Mouse (Mus musculus): ENCODE results near the gene Gm29666. TPM values are rescaled to one million over a fixed set of nuclear protein-coding genes. Genes with fewer than 3 reads are reported as not detected.

The Gm29666 gene
- total RNA-seq, 2 experiments from 2014 or later, result 1.1 to 1.3 TPM

DNA sequence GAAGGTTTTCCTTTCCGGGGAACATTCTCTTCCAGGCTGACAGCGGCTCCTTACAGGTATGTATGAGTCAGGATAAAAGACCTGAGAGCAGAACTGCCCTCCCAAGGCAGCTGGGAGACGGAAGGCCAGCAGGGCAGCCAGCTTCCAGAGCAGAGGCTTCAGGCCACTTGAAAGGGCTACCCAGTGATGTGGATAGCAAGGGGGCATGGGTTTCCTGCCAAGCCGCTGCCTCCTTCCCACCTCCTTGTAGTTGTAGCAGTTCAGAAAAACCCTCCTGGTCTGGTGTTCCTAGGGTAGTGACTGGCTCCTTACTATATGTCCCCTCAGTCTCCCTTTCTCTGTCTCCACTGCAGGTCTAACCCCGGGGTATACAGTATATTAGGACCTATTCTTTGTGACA lies 24.5 kb upstream of the Gm29666 start:
- TF ChIP-seq CTCF (IDR thresholded peaks at IDR 0.05), result no peak
- intact Hi-C loops (cut with DNase I), result no loop called here
- DNase-seq (ENCODE audit: extremely low spot score in 1 of 2, low spot score in 2 of 2), result no peak
- peak overlapping the region; percentile 59; the same call in 1 of the 2 replicates for H3K27ac ChIP-seq
- H3K4me3 ChIP-seq, result no peak overlapping the region

DNA sequence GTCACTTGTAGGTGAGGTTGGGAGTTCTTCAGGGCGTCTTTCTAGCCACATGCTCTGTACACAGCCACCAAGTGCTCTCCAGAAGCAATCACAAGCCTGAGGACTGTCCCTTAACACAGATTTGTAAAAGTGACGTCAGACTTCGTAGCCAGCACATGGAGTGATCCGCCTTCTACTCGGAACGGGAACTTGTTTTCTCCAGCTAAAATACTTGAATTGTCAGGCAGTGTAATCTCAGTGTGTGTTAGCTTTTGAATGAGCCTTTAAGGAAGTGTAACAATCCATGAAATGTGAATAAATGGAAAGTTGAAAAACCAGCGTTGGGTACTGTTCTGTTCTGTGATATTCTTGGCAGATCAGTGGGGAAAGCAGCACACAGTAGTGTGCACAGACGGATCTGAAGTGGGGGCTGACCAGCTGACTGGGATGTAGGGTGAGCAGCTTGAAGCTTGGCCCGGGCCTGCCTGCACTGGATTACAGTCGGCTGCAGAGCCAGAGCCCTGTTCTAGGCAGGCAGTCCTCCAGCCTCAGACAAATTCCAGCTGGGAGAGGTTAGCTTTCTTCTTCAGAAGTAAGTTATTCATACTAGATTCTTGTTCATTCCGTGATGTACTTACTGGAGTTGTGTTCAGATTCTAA lies 22.9 kb upstream of the Gm29666 start:
- TF ChIP-seq CTCF (IDR thresholded peaks at IDR 0.05), result no peak
- DNase-seq (ENCODE audit: extremely low spot score in 1 of 2, low spot score in 2 of 2), result no peak
- Histone ChIP-seq H3K4me3 (no peak overlapping the region), H3K27ac (peak overlapping the region; percentile 22)
- intact Hi-C loops (cut with DNase I), result no loop called here

DNA sequence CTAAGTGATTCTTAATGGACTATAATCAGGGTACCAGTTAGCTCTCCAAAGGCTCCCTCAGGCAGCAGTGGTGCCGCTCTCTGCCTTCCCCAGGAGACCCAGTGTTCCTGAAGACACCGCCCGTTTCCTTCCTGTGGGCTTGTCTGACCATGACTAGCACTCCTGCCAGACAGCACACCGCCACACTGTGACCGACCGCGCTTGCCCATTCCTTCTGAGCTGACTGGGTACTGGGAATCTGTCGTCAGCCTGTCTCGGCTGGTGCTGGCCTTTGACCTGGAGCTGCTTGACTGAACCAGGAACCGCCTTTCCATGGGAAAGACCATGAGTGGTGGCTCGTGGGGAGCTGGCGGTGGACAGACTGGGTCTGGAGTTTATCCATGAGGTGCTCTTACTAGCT lies 20.3 kb upstream of the Gm29666 start:
- TF ChIP-seq CTCF (IDR thresholded peaks at IDR 0.05), result no peak
- intact Hi-C loops (cut with DNase I), result no loop called here
- no peak overlapping the region for H3K4me3 ChIP-seq
- no peak for DNase-seq (ENCODE audit: extremely low spot score in 1 of 2, low spot score in 2 of 2)
- no peak overlapping the region for H3K27ac ChIP-seq

DNA sequence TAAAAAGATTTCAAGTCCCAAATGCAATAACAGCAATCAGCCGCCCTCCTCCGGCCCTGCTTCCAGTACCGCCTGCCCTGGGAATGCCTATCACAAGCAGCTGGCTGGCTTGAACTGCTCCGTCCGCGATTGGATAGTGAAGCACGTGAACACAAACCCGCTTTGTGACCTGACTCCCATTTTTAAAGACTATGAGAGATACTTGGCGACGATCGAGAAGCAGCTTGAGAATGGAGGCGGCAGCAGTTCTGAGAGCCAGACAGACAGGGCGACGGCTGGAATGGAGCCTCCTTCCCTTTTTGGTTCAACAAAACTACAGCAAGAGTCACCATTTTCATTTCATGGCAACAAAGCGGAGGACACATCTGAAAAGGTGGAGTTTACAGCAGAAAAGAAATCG lies 15.1 kb upstream of the Gm29666 start:
- DNase-seq (ENCODE audit: extremely low spot score in 1 of 2, low spot score in 2 of 2), result no peak
- no peak for TF ChIP-seq CTCF (IDR thresholded peaks at IDR 0.05)
- H3K4me3 ChIP-seq, result no peak overlapping the region
- H3K27ac ChIP-seq, result no peak overlapping the region
- intact Hi-C loops (cut with DNase I), result no loop called here

DNA sequence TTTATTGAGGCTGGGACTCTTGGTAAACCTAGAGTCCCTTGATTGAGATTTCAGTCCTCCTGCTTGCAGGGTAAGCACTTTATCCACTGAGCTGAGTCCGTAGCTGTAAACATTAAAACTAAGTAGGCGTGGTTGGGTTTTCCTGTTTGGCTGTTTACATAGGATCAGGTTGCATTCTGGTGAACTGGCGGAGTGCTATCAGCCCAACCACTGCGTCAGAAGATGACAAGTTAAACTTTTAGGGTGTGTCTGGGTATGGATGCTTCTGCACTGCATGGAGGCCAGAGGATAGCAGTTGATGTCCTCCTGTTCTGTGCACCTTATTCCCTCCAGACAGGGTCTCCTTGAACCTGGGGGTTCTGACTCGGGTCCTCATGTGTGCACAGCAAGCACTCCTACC lies 12.5 kb upstream of the Gm29666 start:
- DNase-seq (ENCODE audit: extremely low spot score in 1 of 2, low spot score in 2 of 2), result no peak
- no peak overlapping the region for H3K27ac ChIP-seq
- H3K4me3 ChIP-seq, result no peak overlapping the region
- intact Hi-C loops (cut with DNase I), result no loop called here
- no peak for TF ChIP-seq CTCF (IDR thresholded peaks at IDR 0.05)

DNA sequence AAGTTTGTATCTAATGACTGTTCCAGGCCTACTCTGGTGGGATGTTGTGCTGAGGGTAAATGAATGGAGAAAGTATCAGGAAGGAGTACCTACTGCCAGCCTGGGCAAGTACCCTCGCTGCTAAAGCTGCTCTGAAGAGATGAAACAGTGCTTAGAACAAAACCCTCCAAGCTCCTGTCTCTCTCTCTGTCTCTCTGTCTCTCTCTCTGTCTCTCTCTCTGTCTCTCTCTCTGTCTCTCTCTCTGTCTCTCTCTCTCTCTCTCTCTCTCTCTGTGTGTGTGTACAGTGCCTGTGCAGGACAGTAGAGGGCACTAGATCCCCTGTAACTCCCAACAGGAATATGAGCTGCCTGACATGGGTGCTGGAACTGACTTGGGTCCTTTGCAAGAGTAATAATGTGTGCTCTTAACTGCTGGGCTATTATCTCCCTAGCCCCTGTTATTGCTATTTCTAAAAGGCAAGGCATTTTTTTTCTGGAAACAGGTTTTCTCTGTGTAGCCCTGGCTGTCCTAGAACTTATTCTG lies 5.7 kb upstream of the Gm29666 start:
- TF ChIP-seq CTCF (IDR thresholded peaks at IDR 0.05), result peak; percentile 38
- DNase-seq (ENCODE audit: extremely low spot score in 1 of 2, low spot score in 2 of 2), result no peak
- intact Hi-C loops (cut with DNase I), result loop anchor here (2.0 to 10.0 kb wide), 4 partner anchors 71 to 251 kb away; no protein-coding TSS in a partner anchor
- peak overlapping the region; percentile 80; the same call in 1 of the 2 replicates for H3K4me3 ChIP-seq
- H3K27ac ChIP-seq, result no peak overlapping the region

DNA sequence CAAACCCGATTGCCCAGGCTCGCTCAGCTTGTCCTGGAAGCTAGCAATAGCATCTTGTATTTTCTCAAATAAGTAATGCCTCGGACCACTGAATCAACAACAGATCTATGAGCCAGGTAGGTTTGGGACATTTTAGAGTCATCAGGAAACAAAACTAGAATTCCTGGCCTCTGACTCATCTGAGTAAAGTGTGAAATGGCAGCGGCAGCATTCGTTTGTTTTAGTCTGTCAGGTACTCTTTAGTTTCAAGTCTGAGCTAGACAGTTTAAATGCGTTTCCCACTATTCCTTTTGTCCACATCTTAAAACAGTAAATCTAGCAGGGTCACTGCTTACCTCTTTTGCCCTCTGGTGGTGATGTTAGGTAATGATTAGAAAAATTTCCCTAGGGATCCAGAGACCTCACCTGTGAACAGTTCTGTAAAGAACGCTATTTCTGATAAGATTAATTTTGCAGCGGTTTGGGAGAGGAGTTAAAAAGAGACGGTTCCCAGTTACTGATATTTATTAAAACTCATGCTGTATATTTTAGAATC lies 5.0 kb upstream of the Gm29666 start:
- peak; percentile 84 for TF ChIP-seq CTCF (IDR thresholded peaks at IDR 0.05)
- no peak for DNase-seq (ENCODE audit: extremely low spot score in 1 of 2, low spot score in 2 of 2)
- intact Hi-C loops (cut with DNase I), result loop anchor here (2.0 to 10.0 kb wide), 5 partner anchors 72 to 250 kb away; no protein-coding TSS in a partner anchor
- Histone ChIP-seq H3K27ac (no peak overlapping the region), H3K4me3 (peak overlapping the region; percentile 80)

DNA sequence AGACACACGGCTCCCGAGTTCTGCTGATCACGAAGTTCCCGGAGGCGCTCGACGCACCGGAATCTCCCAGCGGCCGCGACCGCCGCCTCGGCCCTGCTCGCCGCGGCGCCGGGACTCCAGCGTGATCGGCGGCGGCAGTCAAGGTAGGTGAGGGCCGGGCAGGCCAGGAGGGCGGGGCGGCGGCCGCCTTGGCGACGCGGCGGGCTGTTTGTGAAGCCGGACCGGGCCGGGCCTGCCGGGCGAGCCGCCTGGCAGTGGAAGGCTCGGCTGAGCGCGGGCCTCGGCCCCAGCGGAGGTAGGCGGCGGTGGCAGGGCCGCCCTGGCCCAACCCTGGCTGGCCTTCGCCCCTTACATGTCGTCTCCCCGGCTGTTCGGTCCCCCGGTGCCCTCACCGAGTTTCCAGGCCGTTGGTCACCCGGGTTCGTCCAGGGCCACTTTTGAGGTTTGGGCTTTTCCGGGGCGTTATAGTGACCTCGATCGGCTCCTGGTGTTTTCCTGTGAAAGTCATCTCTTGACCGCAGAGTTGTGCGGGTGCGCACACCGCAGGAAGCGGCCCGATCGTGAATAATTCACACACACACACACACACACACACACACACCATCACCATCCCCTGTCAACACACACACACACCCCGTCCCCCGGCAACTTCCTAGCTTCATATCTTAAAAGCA lies 3.8 kb upstream of the Gm29666 start:
- Histone ChIP-seq H3K27ac (peak overlapping the region; percentile 90), H3K4me3 (peak overlapping the region; percentile 80)
- TF ChIP-seq CTCF (IDR thresholded peaks at IDR 0.05), result no peak
- intact Hi-C loops (cut with DNase I), result loop anchor here (1.0 to 10.0 kb wide), 6 partner anchors 67 to 249 kb away; partner anchors contain the start of gene Phf21b
- DNase-seq (ENCODE audit: extremely low spot score in 1 of 2, low spot score in 2 of 2), result no peak

DNA sequence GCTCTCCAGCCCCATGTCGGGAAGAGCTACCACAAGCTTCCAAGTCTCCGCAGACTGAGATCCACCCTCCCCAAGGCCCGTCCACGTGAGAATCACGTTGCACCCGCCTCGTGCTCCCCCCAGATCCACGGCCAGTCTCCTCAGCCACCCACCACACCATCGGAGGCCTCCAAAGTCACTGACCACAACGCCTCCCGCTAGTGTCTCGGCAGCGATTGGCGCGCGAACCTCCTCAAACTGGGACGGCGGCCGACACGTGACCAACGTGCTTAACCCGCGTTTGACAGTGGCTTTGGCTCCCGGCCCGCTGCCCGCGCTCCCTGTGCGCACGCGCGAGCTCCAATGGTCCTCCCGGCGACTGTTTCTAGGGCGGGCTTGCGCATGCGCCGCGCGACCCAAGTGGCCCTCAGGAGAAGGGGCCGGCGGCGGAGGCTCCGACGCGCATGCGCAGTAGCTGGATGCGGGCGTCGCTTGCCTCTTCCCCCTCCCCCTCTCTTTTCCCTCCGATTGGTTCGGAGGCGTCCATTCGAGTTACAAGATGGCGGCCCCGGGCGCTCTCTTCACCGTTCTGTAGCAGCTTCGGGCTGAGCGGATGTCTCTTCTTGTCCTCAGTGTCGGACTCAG lies 3.2 kb upstream of the Gm29666 start, which contains the start of gene Nup50:
Nup50 (plus strand) TSS at position 528 of the 624 bp plus-strand sequence.
- intact Hi-C loops (cut with DNase I), result loop anchor here (1.0 to 10.0 kb wide), 4 partner anchors 67 to 248 kb away; partner anchors contain the start of gene Phf21b
- Histone ChIP-seq H3K27ac (peak within 1 kb of the TSS; percentile 90), H3K4me3 (peak within 1 kb of the TSS; percentile 80)
- TF ChIP-seq CTCF (IDR thresholded peaks at IDR 0.05), result no peak
- peak; percentile 100 for DNase-seq (ENCODE audit: extremely low spot score in 1 of 2, low spot score in 2 of 2)

DNA sequence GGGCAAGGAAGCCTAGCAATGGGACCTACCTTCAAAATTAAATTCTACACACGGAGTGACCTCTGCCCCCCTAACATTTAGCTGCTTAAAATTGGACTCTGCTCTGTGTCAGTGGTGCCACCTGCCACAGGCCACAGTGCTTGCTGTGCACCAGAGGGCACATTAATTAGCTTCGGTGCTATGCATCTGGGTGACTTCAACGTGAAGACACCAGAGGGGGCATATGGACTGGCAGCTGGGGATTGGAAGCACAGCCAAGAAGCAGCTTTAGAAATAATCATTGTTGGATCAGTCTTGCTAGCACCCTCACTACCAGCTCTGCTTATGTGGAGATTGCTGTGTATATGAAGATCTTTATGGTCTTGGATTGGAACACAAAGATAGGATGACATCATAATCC lies 6.6 kb downstream of the Gm29666 start:
- intact Hi-C loops (cut with DNase I), result no loop called here
- DNase-seq (ENCODE audit: extremely low spot score in 1 of 2, low spot score in 2 of 2), result no peak
- H3K4me3 ChIP-seq, result no peak overlapping the region
- no peak for TF ChIP-seq CTCF (IDR thresholded peaks at IDR 0.05)
- no peak overlapping the region for H3K27ac ChIP-seq

DNA sequence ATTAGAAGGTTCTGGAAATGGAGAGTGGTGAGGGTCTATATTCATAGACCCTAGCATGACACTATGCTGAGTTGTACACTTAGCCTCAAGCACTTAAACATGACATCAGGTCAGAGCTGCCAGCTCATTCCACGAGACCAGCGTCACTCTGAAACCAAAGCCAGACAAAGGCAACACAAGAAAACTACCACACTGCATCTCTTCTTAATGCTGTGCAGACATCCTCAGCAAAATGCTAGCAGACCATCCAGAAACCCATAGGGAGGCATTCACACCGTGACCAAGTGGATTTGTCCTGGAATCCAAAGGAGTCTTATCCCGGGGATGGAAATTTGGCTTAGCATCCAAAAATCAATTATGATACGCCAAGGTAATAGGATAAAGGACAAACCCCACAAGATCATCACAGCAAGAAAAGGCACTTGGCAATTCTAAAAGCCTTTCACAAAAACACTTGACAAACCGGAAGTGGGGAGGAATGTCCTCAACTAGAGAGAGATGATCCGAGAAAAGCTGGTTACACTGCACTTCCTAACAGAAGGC lies 15.9 kb downstream of the Gm29666 start:
- no peak overlapping the region for H3K4me3 ChIP-seq
- no peak for DNase-seq (ENCODE audit: extremely low spot score in 1 of 2, low spot score in 2 of 2)
- no peak overlapping the region for H3K27ac ChIP-seq
- intact Hi-C loops (cut with DNase I), result no loop called here
- no peak for TF ChIP-seq CTCF (IDR thresholded peaks at IDR 0.05)
